Mouse (Mus musculus) ZHBTc4 (cell line): Measurements from ENCODE around the gene Slc35c2.
A peak's percentile ranks its signal among the peaks of the same experiment; 100 is the strongest.

Source experiments
- DNase-seq: peaks from one replicate; pipeline ENCODE4 v3.0.0-alpha.2; 2011; ENCODE audit warnings: low read depth, low spot score

Gene Slc35c2

DNA sequence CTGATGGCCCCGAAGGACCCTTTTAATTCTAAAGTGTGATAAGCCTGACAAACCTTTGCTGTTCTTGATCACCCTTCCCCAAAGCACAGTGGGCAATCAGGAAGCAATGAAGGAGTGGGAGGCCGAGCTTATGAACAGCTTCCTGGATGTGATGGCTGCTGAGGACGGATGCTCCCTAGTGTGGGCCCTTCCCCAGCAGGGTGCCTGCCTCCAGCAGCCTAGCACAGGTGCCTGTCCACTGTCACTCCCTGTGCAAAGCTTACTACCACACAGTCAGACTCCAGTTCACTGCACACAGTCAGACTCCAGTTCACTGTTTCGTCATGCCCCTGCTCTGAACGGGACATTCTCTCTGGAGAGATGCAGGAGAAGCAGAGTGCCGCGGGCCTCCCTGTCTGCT is 24.7 kb upstream of the Slc35c2 start:
- no peak for DNase-seq

DNA sequence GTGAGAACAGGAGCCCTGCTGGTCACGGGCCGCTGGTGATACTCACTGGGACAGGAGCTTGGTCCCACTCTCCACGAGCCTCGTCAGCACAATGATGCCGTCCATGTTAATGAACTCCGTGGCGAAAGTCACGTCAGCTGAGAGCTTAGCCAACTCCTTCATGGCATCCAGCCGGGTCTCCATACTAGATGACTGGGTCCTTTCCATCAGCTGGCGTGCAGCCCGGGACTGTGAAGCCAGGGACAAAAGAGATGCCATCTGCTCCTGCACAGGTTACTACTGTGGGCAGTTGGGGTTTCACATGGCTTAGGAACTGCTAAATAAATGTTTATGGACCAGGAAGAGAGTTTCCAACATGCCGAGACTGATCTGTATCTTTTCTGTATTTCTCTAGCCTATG is 23.9 kb upstream of the Slc35c2 start:
- DNase-seq: no peak

GRCm38 (mm10) chr2:165310818-165311425 is 23.3 kb upstream of the Slc35c2 start:
- DNase-seq: no peak

- DNase-seq: peak; percentile 15
These were observed 20.1 kb upstream of the Slc35c2 start for GRCm38 (mm10) chr2:165307801-165308200.

DNA sequence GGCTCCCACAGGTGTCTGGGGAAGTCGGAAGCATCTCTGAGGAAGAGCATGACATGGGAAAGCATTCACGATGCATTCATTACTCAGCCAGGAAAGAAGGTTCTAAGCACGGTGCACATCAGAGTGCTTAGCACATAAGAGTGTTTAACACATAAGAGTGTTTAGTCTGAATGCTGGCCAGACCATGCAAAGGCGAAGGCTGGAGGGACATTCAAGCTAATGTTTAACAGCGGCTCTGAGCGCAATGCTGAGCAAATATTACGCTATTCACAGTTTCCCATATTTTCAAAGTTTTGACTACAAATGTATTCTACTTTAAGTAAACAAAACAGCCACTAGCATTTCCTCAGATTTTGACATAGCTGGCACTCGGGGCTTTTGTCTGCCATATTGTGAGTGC is 17.8 kb upstream of the Slc35c2 start:
- DNase-seq: no peak

DNA sequence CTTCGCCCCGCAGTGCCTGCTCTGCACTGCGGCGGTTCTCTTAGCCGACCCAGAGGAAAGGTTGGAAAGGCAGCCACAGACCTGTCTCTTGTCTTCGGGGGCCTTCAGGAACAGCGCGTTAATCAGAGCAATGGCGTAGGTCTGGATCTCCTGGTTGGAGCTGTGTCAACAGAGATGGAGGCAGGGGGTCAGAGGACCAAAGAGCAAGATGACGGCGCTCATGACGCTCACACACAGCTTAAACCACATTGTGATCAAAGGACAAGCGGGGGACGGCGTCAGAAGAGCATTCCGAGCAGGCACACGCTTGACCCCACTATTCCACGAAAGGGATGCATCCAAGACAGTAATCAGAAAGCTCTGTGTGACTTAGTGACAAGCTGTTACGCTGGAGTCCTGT is 17.1 kb upstream of the Slc35c2 start:
- no peak for DNase-seq

GRCm38 (mm10) chr2:165303354-165304012 is 15.8 kb upstream of the Slc35c2 start:
- DNase-seq: no peak

DNA sequence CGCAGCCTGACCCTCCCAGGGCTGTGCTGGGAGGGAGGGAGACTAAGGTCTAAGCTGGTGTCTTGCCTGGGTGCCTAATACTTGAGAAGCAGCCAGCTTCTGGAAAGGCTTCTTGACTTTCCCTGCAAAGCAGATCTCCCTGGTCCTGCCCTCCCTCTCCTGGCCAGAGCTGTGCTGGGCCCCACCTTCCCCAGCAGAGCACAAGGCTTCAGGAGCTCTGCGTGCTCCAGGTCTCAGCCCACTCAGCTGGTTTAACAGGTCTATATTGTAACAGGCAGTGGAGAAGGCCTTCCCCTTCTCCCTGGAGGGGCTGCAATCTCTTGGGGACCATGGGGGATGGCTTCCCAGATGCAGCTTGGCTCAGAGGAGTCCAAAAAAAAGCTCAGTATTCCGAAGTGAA is 13.7 kb upstream of the Slc35c2 start:
- no peak for DNase-seq

GRCm38 (mm10) chr2:165300885-165301284 is 13.2 kb upstream of the Slc35c2 start:
- DNase-seq: no peak

- no peak for DNase-seq
These were observed 12.8 kb upstream of the Slc35c2 start for GRCm38 (mm10) chr2:165300424-165300823.

DNA sequence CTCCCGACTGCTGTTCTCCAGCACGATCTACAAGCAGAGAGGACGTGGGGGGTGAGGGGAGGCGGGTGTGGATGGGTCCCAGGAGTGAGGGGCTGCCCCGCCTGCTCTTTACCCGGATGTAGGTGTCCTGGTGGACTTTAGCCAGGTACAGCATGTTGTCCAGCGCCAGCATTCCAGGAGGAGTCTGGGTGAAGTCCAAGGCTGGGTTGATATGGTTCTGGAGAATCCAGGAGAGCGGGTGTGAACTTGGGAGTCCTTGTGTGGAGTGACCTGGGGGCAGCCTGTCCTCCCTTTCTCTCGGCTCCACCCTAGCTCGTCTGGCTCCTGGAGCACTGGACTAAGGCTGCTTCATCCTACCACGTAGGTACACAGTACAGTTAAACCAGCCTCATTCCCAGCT is 9.8 kb upstream of the Slc35c2 start:
- no peak for DNase-seq

GRCm38 (mm10) chr2:165296571-165296970 is 8.9 kb upstream of the Slc35c2 start:
- no peak for DNase-seq

- no peak for DNase-seq
These were observed 804 bp upstream of the Slc35c2 start for GRCm38 (mm10) chr2:165288315-165289031.

GRCm38 (mm10) chr2:165286361-165287201 is 1.1 kb downstream of the Slc35c2 start:
- no peak for DNase-seq

DNA sequence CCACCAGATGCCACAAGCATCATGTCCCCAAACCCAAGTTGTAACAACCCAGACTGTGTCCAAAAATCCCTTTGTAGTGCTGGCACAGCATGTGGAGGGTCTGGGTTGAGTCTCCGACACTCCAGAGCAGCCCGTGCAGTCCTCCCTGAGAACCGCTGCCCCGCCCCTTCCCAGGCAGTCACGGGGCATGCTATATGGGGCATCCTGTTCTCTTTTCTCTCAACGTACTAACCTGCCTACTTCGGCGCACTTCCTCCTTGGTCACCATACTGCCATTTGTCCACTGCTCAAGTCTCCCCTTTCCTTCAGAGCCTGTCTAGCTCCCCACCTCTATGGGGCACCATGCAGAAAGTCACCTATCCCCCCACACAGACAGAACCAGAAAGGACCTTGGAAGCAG is 2.0 kb downstream of the Slc35c2 start:
- DNase-seq: peak; percentile 56

DNA sequence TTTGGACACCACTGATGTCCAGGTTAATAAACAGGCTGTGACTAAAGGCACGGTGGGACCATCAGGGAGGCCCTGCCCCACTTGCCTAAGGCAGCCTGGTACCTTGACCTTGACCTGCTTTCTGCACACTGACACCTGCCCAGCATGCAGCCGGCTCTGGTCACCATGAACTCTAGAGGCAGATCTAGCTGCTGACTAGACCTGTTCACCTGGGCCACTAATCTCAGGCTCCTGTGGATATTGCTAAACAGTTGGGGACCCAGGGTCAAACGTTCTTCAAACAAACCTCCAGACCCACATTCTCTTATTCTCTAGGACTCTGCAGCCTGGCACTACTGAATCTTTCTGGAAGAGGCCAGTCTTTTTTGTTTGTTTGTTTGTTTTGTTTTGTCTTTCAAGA is 2.6 kb downstream of the Slc35c2 start:
- DNase-seq: no peak

DNA sequence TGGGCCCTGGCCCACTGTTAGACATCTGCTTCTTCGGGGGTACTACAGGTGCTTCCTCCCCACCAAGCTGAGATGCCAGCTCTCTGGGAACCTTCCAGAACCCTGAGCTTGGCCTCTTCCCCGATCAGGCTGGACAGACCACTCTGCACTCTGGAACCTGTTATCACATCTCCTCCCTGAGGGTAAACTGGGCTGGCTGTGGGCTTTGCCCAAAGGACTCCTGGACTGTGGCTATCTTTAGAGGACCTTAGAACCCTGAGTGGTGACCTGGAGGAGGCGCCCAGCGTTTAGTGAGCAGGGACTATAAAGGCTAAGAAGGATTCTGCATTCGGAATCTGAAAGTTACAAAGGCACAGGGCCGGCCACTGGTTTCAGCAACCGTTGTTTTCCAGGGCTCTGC is 3.3 kb downstream of the Slc35c2 start:
- DNase-seq: no peak

DNA sequence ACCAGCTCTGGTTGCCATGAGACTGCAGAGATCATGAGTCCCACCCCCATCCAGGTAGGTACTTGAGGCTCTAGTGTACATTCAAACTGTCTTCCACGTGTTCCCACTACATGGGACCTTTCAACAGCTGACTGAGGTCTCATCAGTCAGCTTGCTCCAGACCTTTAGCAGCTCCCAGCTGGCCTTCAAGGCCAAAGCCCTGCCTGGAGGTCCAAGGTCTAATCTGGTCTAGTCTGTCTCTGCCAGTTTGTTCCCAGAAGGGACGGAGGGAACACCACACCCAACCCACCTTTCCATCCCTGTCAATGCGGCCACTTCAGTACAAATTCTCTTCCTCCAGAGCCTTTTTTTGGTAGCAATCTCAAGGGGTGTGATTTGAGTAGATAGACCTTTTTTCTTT is 4.0 kb downstream of the Slc35c2 start:
- DNase-seq: no peak

DNA sequence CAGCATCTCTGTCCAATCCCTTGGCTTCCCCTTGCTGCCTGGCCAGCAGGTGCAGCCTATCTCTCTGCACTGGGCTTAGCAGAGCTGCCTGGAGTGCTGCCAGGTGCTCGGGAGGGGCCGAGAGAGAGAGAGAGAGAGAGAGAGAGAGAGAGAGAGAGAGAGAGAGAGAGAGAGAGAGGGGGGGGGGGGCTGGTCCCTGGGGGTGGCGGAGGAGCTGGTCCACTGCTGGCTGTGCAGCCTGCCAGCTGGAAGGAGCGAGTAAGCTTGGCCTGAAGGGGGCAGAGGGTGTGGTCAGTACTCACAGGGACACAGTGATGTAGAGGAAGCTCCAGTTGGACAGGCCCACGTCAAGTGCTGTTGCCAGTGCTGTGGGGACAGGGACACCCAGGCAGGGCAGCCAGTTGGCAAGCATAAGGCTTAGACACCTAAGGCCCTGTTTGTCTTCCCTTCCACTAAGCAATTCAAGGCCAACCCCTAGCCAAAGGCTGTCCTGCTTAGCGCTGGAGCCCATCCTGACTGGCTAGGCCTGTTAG is 5.8 kb downstream of the Slc35c2 start:
- DNase-seq: no peak

GRCm38 (mm10) chr2:165279351-165279750 is 8.3 kb downstream of the Slc35c2 start:
- DNase-seq: no peak

DNA sequence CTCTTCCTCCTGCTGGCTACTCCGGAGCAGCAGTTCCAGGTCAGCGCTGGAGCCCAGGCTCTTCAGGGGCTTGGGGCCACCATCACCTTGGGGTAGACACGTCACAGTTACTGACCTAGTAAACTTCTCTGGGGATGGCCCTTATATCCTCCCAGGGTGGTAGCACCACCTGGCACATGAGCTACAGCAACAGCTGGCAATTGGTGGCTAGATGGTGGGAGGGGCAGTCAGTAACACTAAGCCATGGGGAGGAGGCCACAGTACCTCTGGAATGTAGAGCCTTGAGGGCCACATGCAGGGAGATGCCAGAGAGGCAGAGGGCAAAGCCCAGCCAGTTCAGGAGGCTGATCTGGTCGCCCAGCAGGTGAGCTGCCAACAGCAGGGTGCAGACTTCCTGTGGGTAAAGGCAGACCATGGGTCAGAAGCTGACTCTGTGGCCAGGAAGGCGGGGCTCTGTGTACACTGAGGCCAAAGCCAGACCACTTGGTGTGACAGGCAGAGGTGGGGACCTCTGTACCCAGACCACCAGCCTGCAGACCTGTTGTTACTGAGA is 10.4 kb downstream of the Slc35c2 start:
- no peak for DNase-seq

DNA sequence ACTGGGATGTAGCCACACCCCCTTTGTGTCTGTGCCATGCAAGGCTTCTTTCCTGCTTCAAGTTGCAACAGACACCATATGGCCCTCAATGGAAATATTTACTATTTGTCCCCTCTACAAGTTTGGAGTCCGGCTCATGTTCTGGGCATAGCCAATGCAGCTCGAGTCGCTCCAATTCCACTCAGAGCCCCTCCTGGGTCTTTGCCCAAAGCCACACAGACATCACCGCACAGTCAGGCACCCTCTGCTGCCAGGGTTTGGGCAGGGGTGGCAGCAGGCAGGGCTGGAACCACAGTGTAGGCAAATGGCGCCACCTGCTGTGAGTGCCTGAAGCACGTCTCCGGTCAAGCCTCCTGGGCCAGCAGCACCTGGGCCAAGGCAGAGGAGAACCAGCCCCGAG is 11.8 kb downstream of the Slc35c2 start:
- DNase-seq: peak; percentile 50
